Mouse (Mus musculus) lung, postnatal 0 days (tissue): ENCODE results near the gene Actr1b. TPM values are rescaled to one million over a fixed set of nuclear protein-coding genes. Genes with fewer than 3 reads are reported as not detected.

Experiments
- ATAC-seq: fragments of 200-750 bp; cut with Nextera tagmentation; 2 replicates; pipeline ENCODE4 v1.8.0; 2017; ENCODE audit warnings: moderate library complexity
- DNase-seq: peaks from one replicate; pipeline ENCODE4 v3.0.0-alpha.2; 2016; ENCODE audit warnings: low spot score
- H3K27ac ChIP-seq: fragments of 300-500 bp; sonication (generic); 2 replicates; pipeline ENCODE4 v1.5.1; 2014; ENCODE audit warnings: antibody characterized with exemption, mild to moderate bottlenecking, low read length, mixed read lengths
- H3K27me3 ChIP-seq: fragments of 300-500 bp; sonication (generic); replicated peaks from 2 replicates; pipeline ENCODE4 v1.6.1; 2014; ENCODE audit warnings: low read length, mixed read lengths; ENCODE audit not compliant: insufficient read depth
- H3K36me3 ChIP-seq: fragments of 300-500 bp; sonication (generic); 2 replicates; pipeline ENCODE4 v1.6.1; 2014; ENCODE audit warnings: low read length, mixed read lengths; ENCODE audit not compliant: insufficient read depth
- H3K4me1 ChIP-seq: fragments of 300-500 bp; sonication (generic); 2 replicates; pipeline ENCODE4 v1.6.1; 2014; ENCODE audit warnings: antibody characterized with exemption, low read depth, low read length, mixed read lengths; ENCODE audit not compliant: insufficient read depth
- H3K4me2 ChIP-seq: fragments of 300-500 bp; sonication (generic); replicated peaks from 2 replicates; pipeline ENCODE4 v1.6.1; 2014; ENCODE audit warnings: low read depth, mild to moderate bottlenecking, low read length, moderate library complexity, mixed read lengths
- H3K4me3 ChIP-seq: fragments of 300-500 bp; sonication (generic); 2 replicates; pipeline ENCODE4 v1.5.1; 2014; ENCODE audit warnings: low read depth, low read length
- H3K9ac ChIP-seq: fragments of 300-500 bp; sonication (generic); replicated peaks from 2 replicates; pipeline ENCODE4 v1.6.1; 2014; ENCODE audit warnings: low read depth, mild to moderate bottlenecking
- H3K9me3 ChIP-seq: fragments of 300-500 bp; sonication (generic); 2 replicates; pipeline ENCODE4 v1.6.1; 2016; ENCODE audit warnings: low read length, mixed read lengths
- CTCF ChIP-seq: IDR thresholded peaks from 2 replicates; pipeline ENCODE4 v1.5.1; 2016; ENCODE audit warnings: antibody characterized with exemption, mild to moderate bottlenecking
- EP300 ChIP-seq: IDR thresholded peaks from 2 replicates; pipeline ENCODE4 v1.6.1; 2016; ENCODE audit warnings: antibody characterized with exemption, mild to moderate bottlenecking, control low read depth
- WGBS: fragments of 180-500 bp; shearing (Covaris S2); extraction: QIAGEN DNeasy Blood & Tissue Kit; methylation state at CpG from one replicate; pipeline ENCODE4 v1.1.7; 2014; 5-methylcytosine and 5-hydroxymethylcytosine counted together
- microRNA-seq: library from miRNA; unstranded; fragments of <30 nt; microRNA quantifications from one replicate; pipeline ENCODE4, GENCODE M21; 2016
- polyA plus RNA-seq: library from polyadenylated mRNA; unstranded; fragments of >200 nt; fragmentation: Nextera tagmentation; extraction: Ambion mirVana; gene quantifications from 2 replicates; pipeline ENCODE4 v1.2.1, GENCODE M21; 2015

The Actr1b gene
- polyA plus RNA-seq, 1 experiment from 2014 or later = 75.8 TPM

DNA sequence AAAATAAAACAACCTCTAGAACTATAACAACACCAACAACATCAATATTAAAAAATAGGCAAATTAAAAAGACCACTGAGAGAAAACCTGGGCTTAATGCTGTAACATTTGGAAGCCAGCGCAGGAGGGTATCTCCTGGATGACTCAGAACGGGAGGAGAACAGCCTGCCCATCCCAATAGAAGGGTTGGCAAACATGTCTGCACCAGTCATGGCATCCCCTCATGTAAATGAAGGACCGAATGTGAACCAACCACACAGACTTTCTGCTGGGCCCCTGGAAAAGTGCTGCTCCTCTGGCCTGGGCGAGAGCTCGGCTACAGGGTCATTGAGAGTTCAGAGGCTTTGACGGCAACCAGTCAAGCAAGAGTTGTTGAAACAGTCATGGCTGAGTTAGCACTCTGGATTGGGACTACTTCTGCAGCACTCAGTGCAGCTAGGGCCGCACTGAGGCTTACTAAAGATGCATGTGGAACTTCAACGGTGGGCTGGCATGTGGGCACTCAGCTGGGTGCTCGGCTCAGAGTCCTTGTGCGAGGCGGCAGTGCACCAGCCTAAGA is 49.0 kb downstream of the Actr1b start:
- H3K27me3 ChIP-seq = no peaks in the 10 kb centered on the region
- H3K9ac ChIP-seq = no peak overlapping the region
- peak; percentile 13 for DNase-seq
- no peak overlapping the region for H3K27ac ChIP-seq
- WGBS = 57% methylated on average over 11 of the region's 11 CpGs
- H3K9me3 ChIP-seq = no peaks in the 10 kb centered on the region
- H3K36me3 ChIP-seq = no peaks in the 10 kb centered on the region
- TF ChIP-seq EP300 (no peak), CTCF (no peak)
- H3K4me1 ChIP-seq = no peaks in the 10 kb centered on the region
- no peak overlapping the region for H3K4me3 ChIP-seq
- no peak for ATAC-seq
- H3K4me2 ChIP-seq = no peak overlapping the region

GRCm38 (mm10) chr1:36664457-36664856 is 49.8 kb downstream of the Actr1b start:
- Histone ChIP-seq H3K9me3 (no peaks in the 10 kb centered on the region), H3K27me3 (no peaks in the 10 kb centered on the region), H3K4me3 (no peak overlapping the region), H3K4me2 (no peak overlapping the region), H3K36me3 (no peaks in the 10 kb centered on the region), H3K27ac (no peak overlapping the region), H3K9ac (no peak overlapping the region), H3K4me1 (no peaks in the 10 kb centered on the region)
- DNase-seq (peak; percentile 27), ATAC-seq (no peak)
- 40% methylated on average over 4 of the region's 4 CpGs for WGBS
- TF ChIP-seq CTCF (peak; percentile 66), EP300 (no peak)

- H3K4me1 ChIP-seq = no peaks in the 10 kb centered on the region
- no peak for DNase-seq
- H3K27me3 ChIP-seq = no peaks in the 10 kb centered on the region
- no peak overlapping the region for H3K27ac ChIP-seq
- no peak for ATAC-seq
- H3K36me3 ChIP-seq = no peaks in the 10 kb centered on the region
- H3K9ac ChIP-seq = no peak overlapping the region
- no peaks in the 10 kb centered on the region for H3K9me3 ChIP-seq
- WGBS = 62% methylated on average over 7 of the region's 7 CpGs
- H3K4me2 ChIP-seq = no peak overlapping the region
- no peak for TF ChIP-seq CTCF
- TF ChIP-seq EP300 = no peak
- no peak overlapping the region for H3K4me3 ChIP-seq
Observed at GRCm38 (mm10) chr1:36658621-36659399, 55.4 kb downstream of the Actr1b start.

DNA sequence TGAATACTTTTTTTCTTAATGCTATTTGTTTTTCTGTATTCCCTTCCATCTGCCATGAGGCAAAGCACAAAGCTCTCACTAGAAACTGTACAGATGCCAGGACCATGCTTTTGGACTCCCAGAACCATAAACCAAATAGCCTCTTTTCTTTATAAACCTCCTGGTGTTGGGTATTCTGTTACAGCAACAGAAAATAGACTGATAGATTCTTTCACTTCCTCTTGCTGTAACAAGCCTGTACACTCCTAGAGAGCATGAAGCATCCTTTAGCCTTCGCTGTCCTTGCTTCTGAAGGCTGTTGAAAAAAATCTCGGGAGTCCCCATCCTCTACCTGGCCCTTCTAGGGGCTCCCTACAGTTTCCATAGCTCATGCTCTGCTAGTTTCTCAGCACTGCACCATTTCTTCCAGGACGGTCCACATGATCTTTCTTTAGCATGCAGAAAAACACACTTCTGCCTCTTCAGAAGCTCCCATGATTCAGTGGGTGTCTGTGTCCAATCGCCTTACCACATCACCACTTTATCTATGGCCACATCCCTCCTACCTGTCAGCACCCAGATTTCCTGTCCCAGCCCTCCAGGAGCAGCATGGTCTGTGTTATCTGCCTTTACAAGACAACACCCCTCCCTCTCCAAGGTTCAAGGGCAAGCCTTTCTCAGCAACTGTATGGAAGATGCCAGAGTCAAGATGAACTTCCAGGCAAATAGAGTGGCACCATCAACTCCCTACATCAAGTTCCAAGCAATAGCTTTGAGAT is 56.4 kb downstream of the Actr1b start:
- H3K4me1 ChIP-seq = no peaks in the 10 kb centered on the region
- no peak overlapping the region for H3K9ac ChIP-seq
- TF ChIP-seq CTCF = no peak
- no peak for TF ChIP-seq EP300
- ATAC-seq (no peak), DNase-seq (no peak)
- 73% methylated on average over 4 of the region's 4 CpGs for WGBS
- H3K27me3 ChIP-seq = no peaks in the 10 kb centered on the region
- no peak overlapping the region for H3K4me3 ChIP-seq
- H3K36me3 ChIP-seq = no peaks in the 10 kb centered on the region
- H3K9me3 ChIP-seq = no peaks in the 10 kb centered on the region
- H3K4me2 ChIP-seq = no peak overlapping the region
- H3K27ac ChIP-seq = no peak overlapping the region

DNA sequence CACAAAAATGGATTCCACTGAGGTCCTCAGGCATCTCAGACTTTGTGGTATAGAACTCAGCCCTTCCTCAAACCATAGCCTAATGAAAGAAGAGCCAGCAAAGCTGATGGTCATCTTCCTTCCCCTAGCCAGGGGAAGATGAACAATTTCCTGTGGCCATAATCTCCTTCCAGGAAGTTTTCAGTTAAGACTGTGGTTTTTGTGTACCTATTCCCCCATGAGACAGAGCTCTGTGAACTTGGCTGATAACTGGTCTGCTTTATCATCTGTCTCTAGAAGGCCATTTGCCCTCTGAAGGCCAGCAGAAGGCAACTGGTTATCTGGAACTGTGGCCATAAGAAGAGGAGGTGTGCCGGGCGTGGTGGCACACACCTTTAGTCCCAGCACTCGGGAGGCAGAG is 58.0 kb downstream of the Actr1b start:
- WGBS = 76% methylated on average over 3 of the region's 3 CpGs
- no peak for DNase-seq
- Histone ChIP-seq H3K27me3 (no peaks in the 10 kb centered on the region), H3K27ac (no peak overlapping the region), H3K9me3 (no peaks in the 10 kb centered on the region), H3K9ac (no peak overlapping the region), H3K36me3 (no peaks in the 10 kb centered on the region), H3K4me2 (no peak overlapping the region), H3K4me1 (no peaks in the 10 kb centered on the region), H3K4me3 (no peak overlapping the region)
- no peak for ATAC-seq
- TF ChIP-seq EP300 (no peak), CTCF (no peak)

- H3K4me1 ChIP-seq = no peaks in the 10 kb centered on the region
- no peak overlapping the region for H3K4me3 ChIP-seq
- H3K27ac ChIP-seq = no peak overlapping the region
- H3K9me3 ChIP-seq = no peaks in the 10 kb centered on the region
- DNase-seq = no peak
- H3K4me2 ChIP-seq = no peak overlapping the region
- ATAC-seq = no peak
- no peak overlapping the region for H3K9ac ChIP-seq
- 84% methylated on average over 5 of the region's 5 CpGs for WGBS
- no peak for TF ChIP-seq CTCF
- TF ChIP-seq EP300 = no peak
- H3K27me3 ChIP-seq = no peaks in the 10 kb centered on the region
- H3K36me3 ChIP-seq = no peaks in the 10 kb centered on the region
Observed at GRCm38 (mm10) chr1:36655039-36655438, 59.2 kb downstream of the Actr1b start.

Small RNA genes lying within 50 kb of the gene (microRNA-seq; reads per million reads assigned to microRNA genes)
- gene Gm24133 = not detected

Other genes starting within 250 kb of the Actr1b start
- gene Cnnm4, start 242.8 kb downstream of the Actr1b start, polyA plus RNA-seq = 8.7 and 9.3 TPM in 2 replicates
- 3.3 TPM in 2 replicates for gene Cnnm3, start 202.6 kb downstream of the Actr1b start, polyA plus RNA-seq
- gene Ankrd23, start 177.5 kb downstream of the Actr1b start, polyA plus RNA-seq = 6.2 and 10.5 TPM in 2 replicates
- 0.62 TPM in 1 of 2 replicates, not detected in the other for gene Gm42417, start 175.0 kb downstream of the Actr1b start, polyA plus RNA-seq
- gene Ankrd39, start 167.0 kb downstream of the Actr1b start, polyA plus RNA-seq = 19.4 and 23.1 TPM in 2 replicates
- 11.7 and 15.0 TPM in 2 replicates for gene Sema4c, start 156.1 kb downstream of the Actr1b start, polyA plus RNA-seq
- 4.7 and 5.1 TPM in 2 replicates for gene Fam178b, start 31.2 kb downstream of the Actr1b start, polyA plus RNA-seq
- gene Cox5b, start 23.0 kb downstream of the Actr1b start, polyA plus RNA-seq = 408 and 474 TPM in 2 replicates
- 0.11 TPM in 1 of 2 replicates, not detected in the other for gene 4933424G06Rik, start 4.3 kb downstream of the Actr1b start, polyA plus RNA-seq
- 4.3 and 5.2 TPM in 2 replicates for gene Zap70, start 47.4 kb upstream of the Actr1b start, polyA plus RNA-seq
- 5.9 and 6.0 TPM in 2 replicates for gene Tmem131, start 229.2 kb upstream of the Actr1b start, polyA plus RNA-seq